Mouse (Mus musculus): ENCODE measurements around the gene Sh2d6.
"Not testable (repeated sequence)": the region's sequence is repeated elsewhere in the genome, so short reads cannot be mapped to it uniquely, and the experiment has no call there.

Sh2d6 gene

GRCm38 (mm10) chr6:72537998-72538500, 16.5 kb upstream of the Sh2d6 start:
- DNase-seq (ENCODE audit: low read depth in 2 of 2, low spot score in 2 of 2): no peak

- DNase-seq (ENCODE audit: low read depth in 2 of 2, low spot score in 2 of 2): peak; percentile 84 to 91
Measured at GRCm38 (mm10) chr6:72535165-72535564, 13.7 kb upstream of the Sh2d6 start.

GRCm38 (mm10) chr6:72534035-72534809, 12.7 kb upstream of the Sh2d6 start:
- peak; percentile 52 to 61 for DNase-seq (ENCODE audit: low read depth in 2 of 2, low spot score in 2 of 2)

- not testable (repeated sequence) for DNase-seq (ENCODE audit: low read depth in 2 of 2, low spot score in 2 of 2)
Measured at GRCm38 (mm10) chr6:72533555-72533954, 12.0 kb upstream of the Sh2d6 start.

- no peak for DNase-seq (ENCODE audit: low read depth in 2 of 2, low spot score in 2 of 2)
Measured at GRCm38 (mm10) chr6:72532580-72532979, 11.1 kb upstream of the Sh2d6 start.

- DNase-seq (ENCODE audit: low read depth in 2 of 2, low spot score in 2 of 2): no peak
Measured at GRCm38 (mm10) chr6:72528410-72529151, 7.1 kb upstream of the Sh2d6 start.

GRCm38 (mm10) chr6:72527070-72527469, 5.6 kb upstream of the Sh2d6 start:
- DNase-seq (ENCODE audit: low read depth in 2 of 2, low spot score in 2 of 2): no peak

- no peak for DNase-seq (ENCODE audit: low read depth in 2 of 2, low spot score in 2 of 2)
Measured at GRCm38 (mm10) chr6:72524160-72524559, 2.7 kb upstream of the Sh2d6 start.

GRCm38 (mm10) chr6:72523222-72523621, 1.7 kb upstream of the Sh2d6 start:
- no peak for DNase-seq (ENCODE audit: low read depth in 2 of 2, low spot score in 2 of 2)

GRCm38 (mm10) chr6:72522288-72522687, 781 bp upstream of the Sh2d6 start:
- DNase-seq (ENCODE audit: low read depth in 2 of 2, low spot score in 2 of 2): no peak

- DNase-seq (ENCODE audit: low read depth in 2 of 2, low spot score in 2 of 2): no peak
Measured at GRCm38 (mm10) chr6:72520904-72521303, 603 bp downstream of the Sh2d6 start.

- no peak for DNase-seq (ENCODE audit: low read depth in 2 of 2, low spot score in 2 of 2)
Measured at GRCm38 (mm10) chr6:72519892-72520663, 1.4 kb downstream of the Sh2d6 start.

- DNase-seq (ENCODE audit: low read depth in 2 of 2, low spot score in 2 of 2): no peak
Measured at GRCm38 (mm10) chr6:72519303-72519702, 2.2 kb downstream of the Sh2d6 start.

- no peak for DNase-seq (ENCODE audit: low read depth in 2 of 2, low spot score in 2 of 2)
Measured at GRCm38 (mm10) chr6:72518842-72519241, 2.7 kb downstream of the Sh2d6 start.

- DNase-seq (ENCODE audit: low read depth in 2 of 2, low spot score in 2 of 2): no peak
Measured at GRCm38 (mm10) chr6:72515644-72516043, 5.9 kb downstream of the Sh2d6 start.

- no peak for DNase-seq (ENCODE audit: low read depth in 2 of 2, low spot score in 2 of 2)
Measured at GRCm38 (mm10) chr6:72513071-72513440, 8.5 kb downstream of the Sh2d6 start.

GRCm38 (mm10) chr6:72512386-72513070, 9.0 kb downstream of the Sh2d6 start:
- peak; percentile 39 to 61 for DNase-seq (ENCODE audit: low read depth in 2 of 2, low spot score in 2 of 2)

- DNase-seq (ENCODE audit: low read depth in 2 of 2, low spot score in 2 of 2): no peak
Measured at GRCm38 (mm10) chr6:72510686-72511421, 10.7 kb downstream of the Sh2d6 start.

- DNase-seq (ENCODE audit: low read depth in 2 of 2, low spot score in 2 of 2): no peak
Measured at GRCm38 (mm10) chr6:72509872-72510435, 11.6 kb downstream of the Sh2d6 start.

GRCm38 (mm10) chr6:72508596-72508995, 12.9 kb downstream of the Sh2d6 start:
- no peak for DNase-seq (ENCODE audit: low read depth in 2 of 2, low spot score in 2 of 2)

Measured in CD8-positive naive resting alpha-beta T cell, adult 2 months (primary cell).